Mouse (Mus musculus) adrenal gland, adult 2 months (tissue): ENCODE data around the gene Mgat3. TPM values are rescaled to one million over a fixed set of nuclear protein-coding genes. Genes with fewer than 3 reads are reported as not detected.

Experiments
- DNase-seq: peaks from one replicate; pipeline ENCODE4 v3.0.0; 2021
- polyA plus RNA-seq: library from polyadenylated mRNA; depleted of rRNA; stranded (reverse); fragments of >200 nt; gene quantifications from 2 replicates; pipeline ENCODE4 v1.2.3, GENCODE M21; 2012
- total RNA-seq, 2 experiments: library from RNA; stranded (reverse); gene quantifications; 2 replicates each; pipeline ENCODE4 v1.2.3; 2021

Mgat3 gene
- total and polyA plus RNA-seq, 3 experiments = 7.6 to 12.4 (median 8.2) TPM

DNA sequence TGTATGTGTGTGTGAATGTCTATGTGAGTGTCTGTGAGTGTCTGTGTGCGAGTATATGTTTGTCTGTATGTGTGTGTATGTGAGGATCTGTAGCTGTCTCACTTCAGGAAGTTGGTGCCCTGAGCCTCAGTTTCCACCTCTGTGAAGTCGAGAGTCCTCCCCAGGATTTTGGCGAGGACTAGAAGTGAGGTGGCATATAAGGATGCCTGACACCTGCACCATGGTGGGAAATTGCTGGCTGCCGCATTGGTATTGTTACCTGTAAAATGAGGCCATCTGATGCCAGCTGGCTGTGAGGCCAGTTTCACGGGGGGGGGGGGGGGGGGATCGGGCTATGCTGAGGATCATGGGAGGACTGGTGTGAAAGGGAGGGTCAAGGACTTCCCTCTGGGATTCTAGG lies 2.2 kb downstream of the Mgat3 start:
- no peak for DNase-seq

DNA sequence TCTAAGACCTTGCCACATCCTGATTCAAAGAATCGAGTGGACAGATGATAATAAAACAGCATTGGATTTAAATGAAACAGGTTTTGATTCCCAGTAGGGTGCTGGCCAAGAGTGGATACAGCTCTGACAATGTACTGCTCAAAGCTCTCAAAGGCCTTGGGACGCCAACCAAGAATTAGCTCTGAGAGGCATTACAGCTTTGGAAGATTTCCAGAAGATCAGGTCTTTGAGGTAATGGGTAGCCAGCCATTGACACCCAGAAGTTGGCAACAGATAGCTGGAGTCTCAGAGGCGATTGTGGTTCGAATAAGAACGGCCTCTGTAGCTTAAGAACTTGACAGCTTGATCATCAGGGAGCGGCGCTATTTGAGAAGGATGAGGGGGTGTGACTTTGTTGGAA lies 8.0 kb downstream of the Mgat3 start:
- peak; percentile 21 for DNase-seq

- DNase-seq = no peak
Measured at GRCm38 (mm10) chr15:80182072-80182700, 8.7 kb downstream of the Mgat3 start.

GRCm38 (mm10) chr15:80188927-80189326 lies 15.4 kb downstream of the Mgat3 start:
- no peak for DNase-seq

DNA sequence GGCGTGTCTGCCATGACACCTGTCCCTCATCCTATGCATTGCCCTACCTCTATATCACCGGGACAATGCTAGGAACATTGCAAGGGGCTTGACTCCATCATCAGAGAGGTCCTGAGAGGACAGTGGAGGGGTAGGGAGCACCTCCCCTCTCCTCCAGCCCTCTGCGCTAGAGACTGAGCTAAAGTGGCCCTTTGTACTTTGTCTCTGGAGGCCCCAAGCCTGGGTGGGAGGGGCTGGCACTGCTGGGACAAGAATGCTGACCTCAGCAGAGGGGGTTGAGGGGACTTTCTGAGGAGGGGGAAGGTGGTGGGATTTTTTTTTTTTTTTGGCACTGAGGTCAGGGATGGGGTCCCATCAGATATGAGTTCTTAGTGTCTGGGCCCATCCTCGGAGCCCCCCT lies 16.6 kb downstream of the Mgat3 start:
- DNase-seq = no peak

DNA sequence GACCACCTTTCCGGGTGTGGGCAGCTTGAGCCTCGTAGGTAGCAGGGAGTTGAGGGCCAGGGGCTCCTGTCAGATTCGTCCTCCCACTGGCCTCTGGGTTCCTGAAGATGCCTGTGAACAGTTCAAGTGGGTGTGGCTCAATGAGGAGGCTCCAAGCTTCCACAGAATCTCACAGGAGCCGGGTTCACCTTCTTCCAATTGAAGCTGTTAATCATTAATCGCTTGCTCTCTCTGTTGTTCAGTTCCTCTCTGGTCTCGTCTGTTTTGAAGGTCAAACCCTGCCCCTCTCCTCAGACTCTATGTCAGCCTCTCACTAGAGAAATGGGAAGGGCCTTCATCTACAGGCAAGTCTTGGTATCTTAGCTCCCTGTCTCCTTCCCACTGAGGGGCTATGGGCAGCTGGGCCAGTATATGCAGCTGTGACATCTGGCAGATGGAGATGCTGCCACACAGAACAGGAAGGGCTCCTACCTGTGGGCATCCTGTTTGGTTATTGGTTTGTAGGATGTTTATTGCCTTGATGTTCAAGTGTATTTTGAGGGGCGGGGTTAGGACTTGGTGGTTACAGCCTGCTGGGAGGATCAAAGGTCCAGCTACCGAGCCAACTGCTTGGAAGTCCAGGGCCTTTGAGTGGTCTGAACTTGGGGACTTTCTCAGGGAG lies 18.2 kb downstream of the Mgat3 start:
- DNase-seq = no peak

DNA sequence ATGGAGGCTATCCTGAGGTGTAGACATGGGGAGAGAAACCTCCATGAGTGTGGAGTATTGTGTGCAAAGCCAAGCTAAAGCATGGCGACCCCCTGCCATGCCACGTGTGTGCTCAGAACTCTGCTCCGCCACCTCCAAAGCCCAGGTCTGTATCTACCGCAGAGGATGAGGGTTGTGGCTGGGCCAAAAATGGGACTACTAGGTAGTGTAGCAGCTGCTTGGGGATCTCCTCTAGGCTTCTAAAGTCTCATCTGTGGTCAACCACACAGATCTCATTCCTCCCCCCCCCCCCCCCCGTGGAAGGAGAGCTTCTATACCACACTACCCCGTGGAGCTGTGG lies 18.7 kb downstream of the Mgat3 start:
- no peak for DNase-seq

DNA sequence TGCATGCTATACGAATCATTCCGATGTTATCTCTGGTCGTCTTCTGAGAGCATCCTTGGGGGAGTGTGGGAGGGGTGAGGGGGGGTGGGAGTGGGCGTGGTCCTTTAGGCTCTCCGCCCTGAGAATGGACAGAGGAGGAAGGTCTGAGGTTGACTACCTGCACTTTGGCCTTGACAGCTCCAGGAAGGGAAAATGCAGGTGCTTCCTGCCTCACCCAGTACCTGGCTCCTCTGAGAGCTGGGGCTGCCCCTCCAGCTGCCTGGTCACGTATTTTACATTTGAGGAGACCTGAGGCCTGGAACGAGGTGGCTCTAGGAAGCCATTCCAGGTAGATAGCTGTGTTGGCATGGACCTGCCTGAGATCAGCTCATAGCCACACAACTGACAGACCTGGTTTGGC lies 19.3 kb downstream of the Mgat3 start:
- no peak for DNase-seq

GRCm38 (mm10) chr15:80199556-80199955 lies 26.0 kb downstream of the Mgat3 start:
- no peak for DNase-seq

GRCm38 (mm10) chr15:80202111-80202775 lies 28.7 kb downstream of the Mgat3 start:
- no peak for DNase-seq

- DNase-seq = no peak
Measured at GRCm38 (mm10) chr15:80203406-80203805, 29.9 kb downstream of the Mgat3 start.

DNA sequence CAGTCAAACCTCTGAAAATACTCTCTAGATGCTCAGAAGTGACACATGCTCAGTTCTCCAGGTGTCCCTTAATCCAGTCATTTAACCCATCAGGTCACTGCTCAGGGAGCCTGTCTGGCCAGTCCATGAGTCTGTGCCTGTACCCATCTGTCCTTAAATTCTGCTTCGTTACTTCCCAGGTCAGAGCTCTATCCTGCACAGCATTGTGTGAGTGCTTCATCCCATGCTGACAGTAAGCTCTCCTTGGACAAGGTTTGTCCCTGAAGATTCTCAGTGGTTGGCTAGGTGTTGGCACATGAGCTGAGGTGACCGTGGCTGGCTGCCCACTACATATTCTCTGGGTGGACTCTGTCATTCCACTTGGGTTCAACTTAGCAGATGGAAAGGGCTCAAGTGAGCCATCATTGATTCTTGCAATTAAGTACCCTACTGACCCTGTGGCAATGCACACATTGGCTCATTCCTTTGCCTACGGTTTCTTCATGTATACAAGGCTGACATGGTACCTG lies 32.6 kb downstream of the Mgat3 start:
- no peak for DNase-seq

GRCm38 (mm10) chr15:80208446-80208845 lies 34.9 kb downstream of the Mgat3 start:
- DNase-seq = no peak

- no peak for DNase-seq
Measured at GRCm38 (mm10) chr15:80213688-80214087, 40.2 kb downstream of the Mgat3 start.

DNA sequence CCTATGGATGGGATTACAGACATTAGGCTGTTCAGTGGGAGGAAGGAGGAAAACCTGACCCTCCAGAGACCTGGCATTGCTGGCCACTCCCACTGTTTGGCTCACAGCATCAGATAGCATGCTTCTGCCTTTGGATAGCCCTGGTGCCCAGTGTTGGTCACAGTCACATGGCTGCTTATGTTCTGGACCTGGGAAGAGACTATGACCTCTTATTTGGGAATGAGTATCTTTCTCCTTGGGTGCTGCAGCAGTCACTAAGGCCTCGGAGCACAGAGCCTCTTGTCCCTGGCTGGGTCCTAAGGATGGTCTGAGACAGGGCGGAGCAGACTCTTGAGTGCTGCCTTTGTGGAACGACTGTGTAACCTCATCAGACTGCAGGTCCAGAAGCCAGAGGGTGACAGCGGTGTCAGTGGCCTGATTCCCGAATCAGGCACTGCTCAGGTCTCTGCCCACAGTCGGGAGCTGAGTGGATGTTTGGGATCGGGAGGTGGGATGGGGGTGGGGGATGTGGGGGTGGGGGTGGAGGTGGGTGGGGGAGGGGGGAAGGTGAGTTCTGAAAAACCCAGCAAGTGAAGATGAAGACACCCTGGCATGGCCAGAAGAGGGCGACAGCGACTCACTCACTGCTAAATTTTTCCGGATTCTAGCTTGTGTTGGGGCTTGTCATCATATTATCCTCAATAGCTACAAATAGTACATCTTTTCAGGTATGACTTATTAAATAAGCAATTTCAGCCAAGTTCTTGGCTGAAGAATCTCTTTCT lies 42.4 kb downstream of the Mgat3 start:
- DNase-seq = no peak

DNA sequence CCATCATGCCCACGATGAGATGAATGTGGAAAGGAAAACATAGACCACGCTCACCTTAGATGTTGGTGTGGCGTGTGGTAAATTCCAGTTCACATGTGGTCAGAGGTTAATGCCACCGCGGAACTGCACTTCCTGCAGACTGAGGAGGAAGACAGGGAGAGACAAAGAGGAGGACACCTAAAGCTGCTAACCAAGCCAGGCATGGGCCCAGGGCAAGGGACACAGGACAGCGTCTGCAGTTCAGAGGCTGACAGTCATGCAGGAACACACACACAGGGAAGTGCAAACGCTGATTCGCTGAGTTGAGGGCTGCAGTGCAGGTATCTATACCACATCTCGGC lies 42.9 kb downstream of the Mgat3 start:
- DNase-seq = no peak

- DNase-seq = peak; percentile 36
Measured at GRCm38 (mm10) chr15:80217476-80217875, 44.0 kb downstream of the Mgat3 start.

GRCm38 (mm10) chr15:80219211-80219610 lies 45.7 kb downstream of the Mgat3 start:
- peak; percentile 39 for DNase-seq

GRCm38 (mm10) chr15:80219705-80220657 lies 46.5 kb downstream of the Mgat3 start:
- no peak for DNase-seq

DNA sequence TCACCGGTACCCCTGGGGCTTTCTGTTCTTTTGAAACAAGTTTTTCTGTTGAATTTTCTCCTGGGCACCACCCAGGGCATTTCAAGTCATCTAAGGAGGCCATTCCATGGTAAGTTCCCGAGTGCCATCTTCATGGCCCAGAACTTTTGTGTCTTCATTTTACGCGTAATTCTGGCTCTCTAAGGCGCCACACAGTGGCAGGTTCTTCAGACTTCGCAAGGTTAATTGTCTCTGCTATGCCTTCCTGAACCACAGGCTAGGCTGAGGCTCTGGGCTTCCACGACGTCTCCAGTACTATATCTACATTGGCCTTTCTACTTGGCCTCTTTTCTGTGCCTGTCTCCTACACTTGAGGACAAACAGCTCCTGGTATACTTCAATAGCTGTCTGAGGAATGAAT lies 47.5 kb downstream of the Mgat3 start:
- no peak for DNase-seq

- no peak for DNase-seq
Measured at GRCm38 (mm10) chr15:80223751-80224150, 50.2 kb downstream of the Mgat3 start.

DNA sequence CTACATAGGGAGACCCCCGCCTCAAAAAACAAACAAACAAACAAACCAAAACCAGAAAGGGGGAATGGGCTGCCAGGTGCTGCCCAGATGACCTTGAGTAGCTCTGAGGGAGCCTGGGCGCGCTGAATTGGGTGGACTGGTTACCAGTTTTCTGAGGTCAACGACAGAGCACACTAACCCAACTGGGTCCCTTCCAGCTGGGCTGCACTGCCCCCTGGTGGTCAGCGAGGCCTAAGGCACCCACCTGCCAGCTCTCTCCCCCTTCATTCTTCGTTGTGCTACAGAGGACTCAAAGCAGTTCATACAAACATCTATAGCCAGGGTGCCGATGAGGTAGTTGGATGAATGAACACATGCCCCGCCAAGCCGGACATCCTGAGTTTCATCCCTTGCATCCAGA lies 51.7 kb downstream of the Mgat3 start:
- peak; percentile 83 for DNase-seq
